Mouse (Mus musculus) stomach, embryonic 16.5 days (tissue): ENCODE measurements around the gene Gm3435. TPM values are rescaled to one million over a fixed set of nuclear protein-coding genes. Genes with fewer than 3 reads are reported as not detected.
A peak's percentile ranks its signal among the peaks of the same experiment; 100 is the strongest.
"Not testable (repeated sequence)": the region's sequence is repeated elsewhere in the genome, so short reads cannot be mapped to it uniquely, and the experiment has no call there.

Experiments
- ATAC-seq: fragments of 200-750 bp; cut with Nextera tagmentation; 2 replicates; pipeline ENCODE4 v1.8.0; 2017; ENCODE audit warnings: moderate number of reproducible peaks, moderate TSS enrichment; ENCODE audit not compliant: insufficient read depth, low FRiP score
- H3K27ac ChIP-seq: fragments of 300-500 bp; sonication (generic); 2 replicates; pipeline ENCODE4 v1.5.1; 2014; ENCODE audit warnings: low read length
- H3K27me3 ChIP-seq: fragments of 300-500 bp; sonication (generic); 2 replicates; pipeline ENCODE4 v1.6.1; 2014; ENCODE audit warnings: low read length, control low read depth, mixed read lengths; ENCODE audit not compliant: control insufficient read depth, insufficient read depth
- H3K36me3 ChIP-seq: fragments of 300-500 bp; sonication (generic); 2 replicates; pipeline ENCODE4 v1.6.1; 2014; ENCODE audit warnings: low read length; ENCODE audit not compliant: control insufficient read depth, insufficient read depth
- H3K4me1 ChIP-seq: fragments of 300-500 bp; sonication (generic); 2 replicates; pipeline ENCODE4 v1.6.1; 2014; ENCODE audit warnings: low read length, control low read depth, mixed read lengths; ENCODE audit not compliant: control insufficient read depth, insufficient read depth
- H3K4me2 ChIP-seq: fragments of 300-500 bp; sonication (generic); 2 replicates; pipeline ENCODE4 v1.6.1; 2014; ENCODE audit warnings: low read depth, low read length, mixed read lengths
- H3K4me3 ChIP-seq: fragments of 300-500 bp; sonication (generic); replicated peaks from 2 replicates; pipeline ENCODE4 v1.5.1; 2014; ENCODE audit warnings: mild to moderate bottlenecking, low read length
- H3K9ac ChIP-seq: fragments of 300-500 bp; sonication (generic); 2 replicates; pipeline ENCODE4 v1.6.1; 2014; ENCODE audit warnings: low read length
- H3K9me3 ChIP-seq: fragments of 300-500 bp; sonication (generic); replicated peaks from 2 replicates; pipeline ENCODE4 v1.6.1; 2016; ENCODE audit warnings: low read length, control low read depth; ENCODE audit not compliant: control insufficient read depth
- WGBS: fragments of 180-500 bp; shearing (Covaris S2); extraction: QIAGEN DNeasy Blood & Tissue Kit; methylation state at CpG from one replicate; pipeline ENCODE4 v1.1.7; 2014; 5-methylcytosine and 5-hydroxymethylcytosine counted together
- polyA plus RNA-seq: library from polyadenylated mRNA; unstranded; fragments of >200 nt; fragmentation: Nextera tagmentation; extraction: Ambion mirVana; gene quantifications from 2 replicates; pipeline ENCODE4 v1.2.1, GENCODE M21; 2015

The Gm3435 gene
- polyA plus RNA-seq, 1 experiment from 2014 or later: 5.6 TPM

DNA sequence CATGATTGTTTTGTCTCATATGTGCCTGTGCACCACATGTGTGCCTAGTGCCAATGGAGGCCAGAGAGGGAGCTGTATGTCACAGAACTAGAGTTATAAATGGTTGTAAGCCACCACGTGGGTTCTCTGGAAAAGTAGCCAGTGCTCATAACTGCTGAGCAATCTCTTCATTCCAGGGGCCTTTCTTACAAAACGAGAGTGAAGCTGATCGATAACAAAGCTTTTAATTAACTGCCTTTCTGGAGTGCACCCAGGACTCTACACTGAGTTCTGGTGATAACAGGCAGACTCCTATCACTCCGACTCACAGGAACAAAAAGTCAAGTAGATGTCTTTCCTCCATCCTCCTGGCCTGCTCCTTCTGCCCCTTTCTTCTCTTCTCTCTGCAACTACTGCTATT, 21.4 kb downstream of the Gm3435 start:
- ATAC-seq, H3K4me3 ChIP-seq: not testable (repeated sequence)

DNA sequence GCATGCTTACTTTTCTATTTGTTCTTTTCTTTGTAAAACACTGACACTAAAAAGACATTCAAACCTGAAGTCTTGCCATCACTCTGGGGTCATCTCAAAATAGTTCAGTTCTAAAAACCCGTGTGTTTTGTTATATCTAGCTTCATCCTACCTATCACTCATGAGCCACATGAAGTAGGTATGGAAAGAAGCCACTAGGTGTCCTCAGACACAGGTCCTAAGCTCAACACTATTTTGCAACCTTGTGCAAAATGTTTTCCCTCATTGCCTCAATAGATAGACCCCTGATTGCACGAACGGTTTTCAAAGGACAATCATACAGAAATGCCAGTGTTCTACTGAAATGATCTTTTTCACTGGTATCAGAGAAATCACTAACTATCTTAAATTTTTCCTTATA, 30.5 kb downstream of the Gm3435 start:
- no CpG with 5 or more reads among the region's 3 CpGs for WGBS
- not testable (repeated sequence) for H3K4me1 ChIP-seq, H3K9ac ChIP-seq, H3K36me3 ChIP-seq, ATAC-seq, H3K9me3 ChIP-seq, H3K4me3 ChIP-seq, H3K27me3 ChIP-seq, H3K27ac ChIP-seq, H3K4me2 ChIP-seq

More for the DNA sequence above, 21.4 kb downstream of the Gm3435 start:
- H3K27me3 ChIP-seq, H3K9ac ChIP-seq, H3K36me3 ChIP-seq, H3K4me2 ChIP-seq, H3K27ac ChIP-seq, H3K9me3 ChIP-seq, H3K4me1 ChIP-seq: not testable (repeated sequence)
- no CpG with 5 or more reads among the region's 4 CpGs for WGBS

DNA sequence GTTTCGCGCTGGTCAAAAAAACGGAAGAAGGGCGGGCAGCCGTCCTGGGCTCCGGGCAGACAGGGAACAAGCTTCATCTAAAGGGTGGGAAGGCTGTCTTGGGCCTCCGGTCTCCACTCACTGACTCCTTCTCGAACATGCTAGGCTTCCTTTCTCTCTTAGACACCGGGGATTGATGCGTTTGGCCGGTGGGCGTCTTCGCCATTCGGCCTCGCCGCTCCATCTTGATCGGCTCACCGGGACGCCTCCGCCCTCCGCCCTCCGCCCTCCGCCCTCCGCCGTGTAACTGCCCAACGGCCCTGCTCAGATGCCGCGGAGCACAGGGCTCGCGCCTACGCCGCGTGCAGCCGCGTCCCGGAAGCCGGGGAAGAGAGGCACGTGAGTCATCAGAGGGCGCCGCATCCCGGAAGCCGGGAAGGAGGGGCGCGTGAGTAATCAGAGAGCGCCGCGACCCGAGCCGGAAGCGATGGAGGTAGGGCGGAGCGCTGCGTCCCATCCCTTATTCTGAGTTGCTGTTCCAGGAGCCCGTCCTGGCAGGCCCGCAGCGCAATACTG, 31.3 kb downstream of the Gm3435 start, which contains the start of the genes Ermard, Tcte3 and Gm3448:
Gene Ermard (plus strand): TSS at position 34 of the 555 bp plus-strand sequence.
Gene Tcte3 (minus strand): TSS at position 314 of the 555 bp plus-strand sequence.
Gene Gm3448 (minus strand): TSS at position 363 of the 555 bp plus-strand sequence.
- H3K4me3 ChIP-seq, H3K4me2 ChIP-seq, H3K9ac ChIP-seq, H3K4me1 ChIP-seq, H3K36me3 ChIP-seq, H3K27me3 ChIP-seq, H3K9me3 ChIP-seq, H3K27ac ChIP-seq: not testable (repeated sequence)
- peak; percentile 98 for ATAC-seq
- 0% methylated on average over 3 of the region's 56 CpGs for WGBS

DNA sequence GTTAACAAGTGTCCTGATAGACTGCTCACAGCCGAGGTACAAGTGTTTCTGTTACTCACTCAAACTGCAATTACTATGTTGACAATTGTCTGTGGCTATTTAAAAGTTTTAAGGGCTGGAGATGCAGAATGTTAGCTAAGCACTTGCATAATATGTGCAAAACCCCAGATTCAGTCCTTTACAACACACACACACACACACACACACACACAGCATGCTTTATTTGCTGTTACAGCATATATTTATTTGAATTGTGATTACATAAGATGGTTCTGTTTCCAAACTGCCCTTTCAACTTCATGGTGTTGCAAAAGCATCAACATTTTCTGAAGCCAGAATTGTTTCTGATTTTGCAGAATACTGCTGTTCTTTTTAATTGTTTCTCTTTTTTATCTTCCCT, 40.4 kb downstream of the Gm3435 start:
- not testable (repeated sequence) for H3K36me3 ChIP-seq, H3K9ac ChIP-seq, ATAC-seq, H3K4me3 ChIP-seq, H3K27ac ChIP-seq, H3K4me1 ChIP-seq, H3K27me3 ChIP-seq, H3K4me2 ChIP-seq, H3K9me3 ChIP-seq
- WGBS: no CpG with 5 or more reads among the region's 1 CpGs

DNA sequence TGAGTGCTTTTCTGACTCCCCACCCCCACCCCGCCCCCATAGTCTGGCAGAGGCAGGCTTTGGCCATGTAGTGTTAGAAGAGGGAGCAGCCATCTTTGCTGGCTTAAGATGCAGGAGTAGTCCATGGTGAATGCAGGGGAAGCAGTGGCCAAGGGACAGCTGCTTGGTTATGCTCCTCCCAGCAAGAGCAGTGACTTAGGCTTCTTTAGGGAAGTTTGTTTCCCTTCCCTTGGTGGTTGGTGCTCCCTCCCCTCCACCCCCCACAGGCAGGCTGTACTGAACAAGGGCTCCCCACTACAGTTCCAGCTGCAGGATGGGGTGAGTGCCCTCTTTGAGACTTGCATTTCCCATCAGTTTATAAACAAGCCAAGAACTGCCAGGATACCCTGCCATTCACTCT, 42.8 kb downstream of the Gm3435 start:
- not testable (repeated sequence) for H3K27ac ChIP-seq, H3K9ac ChIP-seq, H3K27me3 ChIP-seq, H3K9me3 ChIP-seq, H3K4me1 ChIP-seq, H3K4me2 ChIP-seq, H3K4me3 ChIP-seq, H3K36me3 ChIP-seq
- WGBS: 54% methylated on average over 1 of the region's 1 CpGs
- ATAC-seq: peak; percentile 44; the same call in 1 of the 2 replicates

DNA sequence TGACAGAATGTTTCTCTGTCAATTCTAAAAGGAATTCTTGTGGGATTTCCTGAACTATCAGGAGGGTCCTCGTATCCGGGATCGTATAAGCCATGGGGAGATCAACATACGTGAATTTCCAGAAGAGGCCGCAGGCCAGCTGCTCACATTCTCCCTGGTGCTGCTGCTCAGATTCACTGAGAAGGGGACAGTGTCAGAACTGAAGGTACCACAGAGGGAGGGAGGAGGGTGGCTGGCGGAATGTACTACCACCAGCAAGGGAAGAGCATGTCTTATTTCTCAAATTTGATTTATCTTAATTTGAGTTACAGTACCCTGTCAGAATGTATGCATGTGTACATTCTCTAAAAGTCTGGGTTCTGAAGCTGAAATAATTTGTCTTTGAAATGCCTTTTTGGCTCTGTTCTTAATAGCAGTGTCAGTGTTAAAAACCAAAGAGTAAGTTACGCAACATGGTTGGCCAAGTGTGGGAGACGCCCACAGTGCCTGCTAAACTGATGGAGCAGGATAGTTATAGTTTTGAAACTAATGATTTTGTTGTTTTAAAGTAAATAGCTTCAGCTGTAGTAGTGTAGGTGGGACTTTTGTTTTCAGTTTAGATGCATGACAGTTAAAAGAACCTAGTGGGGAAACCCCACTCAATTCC, 43.3 kb downstream of the Gm3435 start:
- H3K9me3 ChIP-seq, H3K4me1 ChIP-seq, H3K27me3 ChIP-seq, H3K36me3 ChIP-seq, H3K4me2 ChIP-seq, ATAC-seq, H3K27ac ChIP-seq, H3K9ac ChIP-seq, H3K4me3 ChIP-seq: not testable (repeated sequence)
- WGBS: 93% methylated on average over 5 of the region's 8 CpGs

DNA sequence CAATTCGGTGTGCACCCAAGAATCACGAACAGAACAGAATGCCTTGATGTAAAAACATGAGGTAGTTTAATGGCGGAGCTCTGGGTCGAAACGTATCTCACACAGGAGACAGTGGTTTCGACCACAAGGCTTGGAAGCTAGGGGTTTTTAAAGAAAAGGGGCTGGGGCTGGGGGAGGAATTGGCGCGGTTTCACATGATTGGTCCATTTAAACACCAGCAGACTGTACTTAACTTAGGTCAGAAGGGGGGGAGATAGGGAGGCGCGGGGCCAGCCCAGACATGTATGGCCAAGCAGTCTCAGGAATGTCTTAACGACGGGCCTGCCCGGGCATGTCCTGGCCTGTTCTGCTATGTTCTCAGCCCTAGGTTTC, 43.8 kb downstream of the Gm3435 start:
- ATAC-seq, H3K36me3 ChIP-seq, H3K27me3 ChIP-seq, H3K4me1 ChIP-seq, H3K9me3 ChIP-seq, H3K9ac ChIP-seq, H3K4me2 ChIP-seq, H3K27ac ChIP-seq, H3K4me3 ChIP-seq: not testable (repeated sequence)
- 82% methylated on average over 11 of the region's 13 CpGs for WGBS

DNA sequence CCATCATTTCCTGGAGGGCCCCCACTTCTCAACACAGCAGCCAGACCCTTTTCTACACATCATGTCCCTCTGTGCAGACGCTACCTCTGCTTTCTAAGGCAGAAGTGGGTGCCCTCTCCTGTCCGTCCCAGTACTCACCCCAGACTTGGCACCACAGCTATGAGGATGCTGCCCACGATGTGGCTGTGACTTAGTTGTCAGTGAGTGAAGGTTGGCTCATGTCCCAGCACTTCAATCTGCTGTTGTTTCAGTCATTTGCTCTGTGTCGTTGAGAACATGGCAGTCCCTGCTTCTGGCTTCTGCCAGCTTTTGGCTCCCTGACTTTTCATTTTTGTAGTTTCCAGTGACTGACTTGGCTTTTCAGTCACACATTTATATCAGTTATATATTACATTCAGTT, 45.9 kb downstream of the Gm3435 start:
- no peak for ATAC-seq
- H3K36me3 ChIP-seq: no peaks in the 10 kb centered on the region

DNA sequence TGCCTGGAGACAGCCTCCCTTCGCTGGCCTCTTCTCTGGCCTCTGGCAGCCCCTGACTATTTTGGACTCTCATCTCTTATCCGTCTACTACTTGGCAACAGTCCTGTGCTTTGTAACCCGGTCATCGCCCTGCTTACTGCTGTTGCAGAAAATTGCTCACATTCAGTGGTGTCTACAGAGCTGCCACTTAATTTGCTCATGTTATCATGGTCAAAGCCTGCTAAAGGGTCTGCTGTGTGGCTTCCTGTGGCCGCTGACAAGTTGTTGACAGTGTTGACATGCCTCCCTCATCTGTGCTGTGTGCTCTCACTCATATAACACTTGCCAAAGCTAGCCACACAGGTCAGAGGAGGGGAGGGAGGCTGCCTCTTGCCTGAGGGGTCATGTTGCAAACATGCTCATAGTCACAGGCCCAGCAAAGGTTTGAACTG, 48.2 kb downstream of the Gm3435 start:
- no peak overlapping the region for H3K27ac ChIP-seq
- 82% methylated on average over 5 of the region's 5 CpGs for WGBS
- H3K4me3 ChIP-seq: no peak overlapping the region
- no peaks in the 10 kb centered on the region for H3K9me3 ChIP-seq
- no peaks in the 10 kb centered on the region for H3K4me1 ChIP-seq
- 0 out of 2 replicates have a peak, but pooled peaks cover 4% of the 10 kb centered on the region for H3K36me3 ChIP-seq
- no peaks in the 10 kb centered on the region for H3K27me3 ChIP-seq
- H3K4me2 ChIP-seq: no peak overlapping the region
- no peak overlapping the region for H3K9ac ChIP-seq
- ATAC-seq: no peak

More for the DNA sequence above, 45.9 kb downstream of the Gm3435 start:
- Histone ChIP-seq H3K4me2 (no peak overlapping the region), H3K9ac (no peak overlapping the region), H3K27me3 (no peaks in the 10 kb centered on the region), H3K4me3 (no peak overlapping the region), H3K27ac (no peak overlapping the region), H3K4me1 (no peaks in the 10 kb centered on the region), H3K9me3 (no peaks in the 10 kb centered on the region)
- WGBS: 83% methylated on average over 4 of the region's 4 CpGs
